ENCODE assay signal across 11 mouse cellular contexts in the genomic region with DNA sequence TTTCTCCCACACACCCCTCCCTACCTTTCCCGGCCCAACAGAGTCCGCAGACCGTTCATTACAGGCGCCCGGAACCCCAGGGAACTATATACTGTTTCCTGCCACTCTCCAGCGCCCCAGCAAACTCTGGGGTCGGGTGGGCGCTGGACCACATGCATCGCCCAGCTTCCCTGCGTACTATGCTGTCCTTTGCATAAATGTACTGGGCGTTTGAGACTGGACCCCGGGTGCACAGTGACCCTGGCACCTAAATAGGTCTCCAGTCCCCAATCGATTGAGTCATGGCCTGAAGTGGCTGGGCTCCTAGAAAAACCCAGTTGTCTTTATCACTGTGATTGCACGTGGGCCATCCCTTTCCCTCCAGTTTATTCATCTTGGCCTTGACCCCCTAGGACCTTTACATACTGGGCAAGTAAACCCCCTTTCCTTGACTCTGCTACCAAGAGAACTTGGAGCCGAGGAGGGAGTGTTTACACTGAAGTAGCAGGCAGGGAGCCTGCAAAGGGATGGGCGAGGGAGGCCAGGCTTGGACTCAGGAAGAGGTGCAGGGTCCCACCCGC. TPM values are rescaled to one million over a fixed set of nuclear protein-coding genes. Genes with fewer than 3 reads are reported as not detected.
DNase-seq lines count a peak whose midpoint lies in the region; ATAC-seq and TF ChIP-seq lines count a peak whose summit lies in the region.
"Had no signal": no experiment of that assay in that cellular context is flagged by ENCODE, and none has a peak within 500 bp of the region (broad histone marks: within the 10 kb centered on the region; RNA-seq: fewer than 3 reads in every experiment).

No protein-coding gene starts in this region.

- H3K27me3 ChIP-seq in kidney, embryonic 16.5 days (ENCODE audit: insufficient read depth, low read length), result peaks cover 87% of the 10 kb centered on the region
- H3K27me3 ChIP-seq in forebrain, embryonic 10.5 days (ENCODE audit: poor library complexity, severe bottlenecking), result peaks cover 98% of the 10 kb centered on the region
- peaks cover 97% of the 10 kb centered on the region for H3K27me3 ChIP-seq in limb, embryonic 10.5 days (ENCODE audit: low read depth, poor library complexity, severe bottlenecking)
- H3K27me3 ChIP-seq in neural tube, embryonic 13.5 days, result peaks cover 97% of the 10 kb centered on the region
- peaks cover 3% of the 10 kb centered on the region for H3K27me3 ChIP-seq in thymus, adult 2 months (ENCODE audit: control insufficient read depth, insufficient read depth, low read length)

- no peak for TF ChIP-seq POLR2A in thymus, adult 2 months (IDR thresholded peaks at IDR 0.05; ENCODE audit: control insufficient read depth, extremely low read depth, insufficient read depth, low read length, poor library complexity)

- H3K27ac ChIP-seq in kidney, embryonic 16.5 days (ENCODE audit: low read length), result no peak overlapping the region
- H3K27ac ChIP-seq in forebrain, embryonic 10.5 days, result peak overlapping the region; percentile 63; the same call in 1 of the 2 replicates
- H3K27ac ChIP-seq in limb, embryonic 10.5 days, result no peak overlapping the region
- H3K27ac ChIP-seq in neural tube, embryonic 13.5 days (replicated peaks), result no peak overlapping the region
- no peak overlapping the region for H3K27ac ChIP-seq in thymus, adult 2 months (ENCODE audit: control insufficient read depth, insufficient read depth, low read length)

- peak overlapping the region; percentile 53 for H3K4me2 ChIP-seq in kidney, embryonic 16.5 days (replicated peaks; ENCODE audit: low read depth, low read length)
- peak overlapping the region; percentile 58 for H3K4me2 ChIP-seq in neural tube, embryonic 13.5 days

- H3K9me3 ChIP-seq in kidney, embryonic 16.5 days (ENCODE audit: low read length), result no peaks in the 10 kb centered on the region; the same call in 1 of the 2 replicates
- H3K9me3 ChIP-seq in forebrain, embryonic 10.5 days, result no peaks in the 10 kb centered on the region
- H3K9me3 ChIP-seq in limb, embryonic 10.5 days (replicated peaks), result no peaks in the 10 kb centered on the region
- no peaks in the 10 kb centered on the region for H3K9me3 ChIP-seq in neural tube, embryonic 13.5 days

- WGBS in kidney, embryonic 16.5 days, result 4% methylated on average over 17 of the region's 17 CpGs
- WGBS in forebrain, embryonic 10.5 days, result 3% methylated on average over 17 of the region's 17 CpGs
- WGBS in limb, embryonic 10.5 days, result 2% methylated on average over 17 of the region's 17 CpGs
- WGBS in neural tube, embryonic 13.5 days, result 2% methylated on average over 17 of the region's 17 CpGs
- 12% methylated on average over 17 of the region's 17 CpGs for WGBS in thymus, adult 2 months

- no peak for DNase-seq in kidney, adult 11 months
- DNase-seq in forebrain, embryonic 10.5 days (ENCODE audit: extremely low spot score, low spot score), result no peak
- DNase-seq in limb, embryonic 10.5 days (ENCODE audit: low spot score), result no peak
- DNase-seq in adrenal gland, adult 18-20 months (ENCODE audit: low spot score in 2 of 2), result no peak
- no peak for DNase-seq in frontal cortex, postnatal 14 days (ENCODE audit: low spot score in 2 of 2)
- no peak for DNase-seq in thymus, adult 2 months

- no peak for TF ChIP-seq CTCF in thymus, adult 2 months (IDR thresholded peaks at IDR 0.05; ENCODE audit: borderline replicate concordance, control insufficient read depth, extremely low read depth, insufficient read depth, low read length, poor library complexity)

- peak overlapping the region; percentile 38 for H3K4me3 ChIP-seq in kidney, embryonic 16.5 days (ENCODE audit: low read length)
- peak overlapping the region; percentile 49 for H3K4me3 ChIP-seq in forebrain, embryonic 10.5 days
- peak overlapping the region; percentile 41 for H3K4me3 ChIP-seq in limb, embryonic 10.5 days
- H3K4me3 ChIP-seq in neural tube, embryonic 13.5 days, result peak overlapping the region; percentile 28
- no peak overlapping the region for H3K4me3 ChIP-seq in thymus, adult 2 months (ENCODE audit: control insufficient read depth, insufficient read depth, low read length)

- no peak for ATAC-seq in kidney, embryonic 16.5 days (ENCODE audit: low FRiP score, low TSS enrichment)
- 0 out of 2 replicates have a peak, but pooled peaks have one; percentile 1 for ATAC-seq in neural tube, embryonic 13.5 days (ENCODE audit: low read depth)

- H3K9ac ChIP-seq in kidney, embryonic 16.5 days (replicated peaks; ENCODE audit: low read length), result 0 out of 2 replicates have a peak overlapping the region, but pooled peaks have one; percentile 32
- H3K9ac ChIP-seq in neural tube, embryonic 13.5 days, result no peak overlapping the region

- H3K4me1 ChIP-seq in kidney, embryonic 16.5 days (ENCODE audit: insufficient read depth, low read length), result peaks cover 25% of the 10 kb centered on the region
- peaks cover 39% of the 10 kb centered on the region for H3K4me1 ChIP-seq in forebrain, embryonic 10.5 days
- H3K4me1 ChIP-seq in limb, embryonic 10.5 days, result peaks cover 26% of the 10 kb centered on the region
- H3K4me1 ChIP-seq in neural tube, embryonic 13.5 days (replicated peaks), result peaks cover 28% of the 10 kb centered on the region
- no peaks in the 10 kb centered on the region for H3K4me1 ChIP-seq in thymus, adult 2 months (replicated peaks; ENCODE audit: control insufficient read depth, insufficient read depth, low read length)

- no peaks in the 10 kb centered on the region for H3K36me3 ChIP-seq in kidney, embryonic 16.5 days (ENCODE audit: insufficient read depth, low read length)
- no peaks in the 10 kb centered on the region for H3K36me3 ChIP-seq in forebrain, embryonic 10.5 days (replicated peaks)
- no peaks in the 10 kb centered on the region for H3K36me3 ChIP-seq in limb, embryonic 10.5 days
- H3K36me3 ChIP-seq in neural tube, embryonic 13.5 days, result no peaks in the 10 kb centered on the region
- H3K36me3 ChIP-seq in thymus, adult 2 months (ENCODE audit: control insufficient read depth, insufficient read depth, low read length), result no peaks in the 10 kb centered on the region
- H3K36me3 ChIP-seq: G1E had no signal

RNA-seq across cellular contexts. Expression of a gene that starts 1.5 kb away (rescaled TPM):
- polyA plus RNA-seq in kidney, embryonic 16.5 days (2015; fragmentation: Nextera tagmentation; extraction: Ambion mirVana), result 0.07 TPM in 1 of 2 replicates, not detected in the other
- 0.09 TPM in 1 of 2 replicates, not detected in the other for polyA plus RNA-seq in forebrain, embryonic 10.5 days (2016; fragmentation: Nextera tagmentation; extraction: Ambion mirVana)
- polyA plus RNA-seq in limb, embryonic 10.5 days (2016; fragmentation: Nextera tagmentation; extraction: Ambion mirVana), result 0.14 TPM in 1 of 2 replicates, not detected in the other
- 0.58 and 0.71 TPM in 2 replicates for polyA plus RNA-seq in neural tube, embryonic 13.5 days (2015; fragmentation: Nextera tagmentation; extraction: Ambion mirVana)
- not detected for total RNA-seq in adrenal gland, adult 18-20 months (2021)
- 0.11 and 0.28 TPM in 2 replicates for polyA plus RNA-seq in thymus, adult 2 months (2012; rRNA removed)
- total RNA-seq: heart, postnatal 25 days had no signal
- polyA plus RNA-seq: G1E; spleen, adult 2 months had no signal
